Mouse (Mus musculus) left cerebral cortex, adult 18-20 months (tissue): ENCODE results near the gene Zfp366. TPM values are rescaled to one million over a fixed set of nuclear protein-coding genes. Genes with fewer than 3 reads are reported as not detected.

Experiments
- DNase-seq, 2 experiments: peaks; one replicate each; pipeline ENCODE4 v3.0.0; 2021 to 2022; ENCODE audit warnings: low spot score in 2 of 2, mixed read lengths in 1 of 2
- total RNA-seq, 2 experiments: library from RNA; stranded (reverse); gene quantifications; 2 replicates each; pipeline ENCODE4 v1.2.3; 2021

Gene Zfp366
- total RNA-seq, 2 experiments from 2014 or later, result 3.2 to 3.3 TPM

- no peak for DNase-seq
Measured at GRCm38 (mm10) chr13:99294176-99294575, 109.6 kb downstream of the Zfp366 start.

DNA sequence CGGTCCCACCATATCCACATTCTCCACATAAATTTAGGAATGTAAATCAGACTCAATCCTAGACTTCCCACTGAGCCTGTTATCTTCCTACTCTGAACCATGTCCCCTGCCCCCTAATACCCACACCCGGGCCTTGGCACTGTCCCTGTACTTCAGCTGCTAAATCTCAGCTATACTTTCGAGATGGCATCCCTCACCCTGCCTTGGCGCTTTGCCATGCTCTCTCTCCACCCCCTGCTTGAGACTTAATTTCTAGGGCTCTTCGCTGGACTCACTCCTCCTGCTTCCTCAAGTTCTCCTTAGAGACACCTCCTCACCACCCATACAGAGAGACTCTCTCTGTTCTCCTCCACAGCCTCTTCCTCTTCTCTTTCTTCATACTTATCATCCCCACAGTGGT lies 115.3 kb downstream of the Zfp366 start:
- DNase-seq, result peak in 1 of 2 experiments; percentile 36

Other genes with a start within 250 kb of the Zfp366 start
- gene 1700024P04Rik, start 200.3 kb upstream of the Zfp366 start, total RNA-seq, result not detected
- gene Ptcd2, start 159.9 kb downstream of the Zfp366 start, total RNA-seq, result 10 to 100 TPM; 29.5 to 30.7 TPM
- 10 to 100 TPM; 28.3 to 29.5 TPM for gene Mrps27, start 160.0 kb downstream of the Zfp366 start, total RNA-seq